Mouse (Mus musculus) frontal cortex, postnatal 36 days (tissue): Measurements from ENCODE around the gene Fibin.

ENCODE experiments used
- DNase-seq, 2 experiments: peaks; one replicate each; pipeline ENCODE4 v3.0.0; 2022; ENCODE audit warnings: low spot score in 2 of 2

Fibin gene

DNA sequence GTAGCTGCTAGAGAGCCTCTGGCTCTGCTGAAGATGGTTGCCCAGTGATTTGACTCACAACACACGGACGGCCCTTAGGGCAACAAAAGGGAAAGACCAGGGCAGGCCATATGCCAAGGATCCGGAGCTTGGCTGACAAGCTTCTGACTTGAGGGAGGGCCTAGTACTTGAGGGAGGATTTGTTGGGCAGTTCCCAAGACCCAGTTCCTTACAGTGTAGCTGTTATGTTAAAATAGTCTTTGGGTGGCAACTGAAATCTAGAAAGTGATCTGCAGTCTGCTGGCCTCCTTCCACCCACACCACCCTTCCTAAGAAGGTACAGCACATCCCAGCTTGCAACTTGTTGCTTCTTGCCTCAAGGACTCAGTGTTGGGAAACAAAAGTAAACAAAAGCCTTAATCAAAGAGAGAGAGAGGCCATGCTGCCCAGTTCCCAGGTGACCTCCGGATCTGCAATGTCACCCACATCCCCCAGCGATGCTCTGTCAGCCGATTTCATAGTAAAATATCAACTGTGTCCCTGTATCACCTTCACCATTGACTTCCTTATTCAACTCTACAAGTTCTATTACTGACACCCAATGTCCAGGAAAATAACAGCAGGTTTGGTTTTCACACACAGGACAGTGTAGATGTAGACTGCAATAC is 48.4 kb downstream of the Fibin start, which contains the start of gene Bbox1:
Gene Bbox1 (minus strand): TSS at position 52 of the 647 bp plus-strand sequence.
- DNase-seq = peak in 1 of 2 experiments; percentile 2

DNA sequence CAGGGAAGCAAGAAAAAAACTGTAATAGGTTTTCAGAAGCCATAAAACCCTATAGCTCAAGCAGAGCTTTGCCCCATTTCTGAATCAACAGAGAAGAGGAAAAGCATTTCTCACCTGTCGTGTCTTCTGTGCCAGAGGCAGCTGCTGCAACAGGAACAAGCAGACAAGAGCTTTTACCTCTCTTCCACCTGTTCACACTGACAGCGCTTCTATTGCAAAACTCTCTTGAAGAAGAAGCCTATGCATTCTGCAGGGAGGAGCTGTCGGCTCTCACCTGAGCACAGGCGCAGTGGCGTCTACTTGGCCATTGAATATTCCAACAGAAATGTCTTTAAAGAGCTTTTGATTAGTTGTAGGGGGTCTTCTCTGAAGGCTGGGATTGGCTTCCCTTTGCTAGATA is 48.9 kb downstream of the Fibin start:
- DNase-seq = no peak

DNA sequence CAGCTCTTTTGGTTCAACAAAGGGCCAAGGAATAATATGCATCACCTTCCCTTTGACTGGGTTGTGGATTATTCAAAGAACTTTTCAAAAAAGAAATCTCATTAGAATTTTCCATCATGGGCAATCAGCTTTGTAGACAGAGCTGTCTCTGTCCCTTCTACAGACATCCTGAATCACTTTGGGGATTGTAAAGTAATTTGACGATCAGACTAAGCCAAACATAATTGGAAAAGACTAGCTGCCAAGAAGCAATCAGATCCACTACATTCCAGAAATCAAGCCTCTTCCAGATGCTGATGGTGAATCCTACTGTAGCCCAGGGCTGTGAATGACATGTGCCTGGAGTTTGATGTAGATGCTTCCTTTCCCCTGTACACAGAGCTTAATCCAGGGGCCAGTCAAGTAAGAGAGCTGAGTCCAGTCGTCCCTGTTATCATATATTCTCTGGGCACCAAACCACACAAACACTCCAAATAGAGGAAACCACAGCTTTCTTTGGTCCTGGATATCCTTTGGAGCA is 49.6 kb downstream of the Fibin start:
- DNase-seq = no peak
